Mouse (Mus musculus) brain, adult 2 months (tissue): ENCODE data around the gene Rap1b.

Experiments
- DNase-seq: peaks from one replicate; pipeline ENCODE4 v3.0.0; 2011; ENCODE audit warnings: low read depth, low spot score

The Rap1b gene

GRCm38 (mm10) chr10:117770286-117771130, 75.3 kb downstream of the Rap1b start:
- DNase-seq = no peak

GRCm38 (mm10) chr10:117769541-117770285, 76.1 kb downstream of the Rap1b start:
- DNase-seq = no peak

GRCm38 (mm10) chr10:117768141-117768440, 77.7 kb downstream of the Rap1b start:
- no peak for DNase-seq

GRCm38 (mm10) chr10:117767286-117768140, 78.3 kb downstream of the Rap1b start:
- no peak for DNase-seq

GRCm38 (mm10) chr10:117766896-117767160, 79.0 kb downstream of the Rap1b start:
- DNase-seq = no peak

GRCm38 (mm10) chr10:117766111-117766895, 79.5 kb downstream of the Rap1b start:
- no peak for DNase-seq

- no peak for DNase-seq
Measured at GRCm38 (mm10) chr10:117765116-117765894, 80.5 kb downstream of the Rap1b start.

GRCm38 (mm10) chr10:117764598-117764997, 81.2 kb downstream of the Rap1b start:
- DNase-seq = no peak
